Mouse (Mus musculus): Measurements from ENCODE around the gene Anapc2.

DNA sequence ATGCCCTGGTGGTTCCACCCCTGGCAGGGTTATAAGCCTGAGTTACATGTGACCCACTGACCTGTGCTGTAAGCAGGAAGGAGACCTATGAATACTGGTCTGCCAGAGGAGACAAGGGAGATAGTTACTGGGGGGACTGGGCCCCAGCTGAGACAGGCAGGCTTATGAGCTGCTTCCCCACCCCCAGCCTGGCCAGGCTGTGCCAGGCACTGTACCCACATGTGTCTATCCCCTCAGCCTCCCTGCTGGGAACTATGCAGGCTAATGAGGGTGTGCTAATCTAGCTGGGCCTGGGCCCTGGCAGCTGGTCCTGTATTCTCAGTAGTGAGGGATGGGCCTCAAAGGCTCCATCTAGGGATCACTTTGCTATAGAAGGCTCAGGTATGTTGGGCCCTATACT, 5.0 kb upstream of the Anapc2 start:
- TF ChIP-seq JUND (conservative IDR thresholded peaks at IDR 0.05; ENCODE audit: low read depth, low read length) (no peak), CTCF (conservative IDR thresholded peaks at IDR 0.05 in 1 of 2, IDR thresholded peaks at IDR 0.05 in 1 of 2; ENCODE audit: low read depth in 2 of 2, low read length in 2 of 2) (no peak; a peak in 1 of 4 replicates), POLR2A (IDR thresholded peaks at IDR 0.05; ENCODE audit: low read depth, low read length) (no peak), CHD2 (IDR thresholded peaks at IDR 0.05; ENCODE audit: low read length) (no peak), PAX5 (IDR thresholded peaks at IDR 0.05; ENCODE audit: low read length) (no peak), EP300 (IDR thresholded peaks at IDR 0.05; ENCODE audit: low read length) (no peak), E2F4 (IDR thresholded peaks at IDR 0.05; ENCODE audit: insufficient replicate concordance, low read depth, low read length) (no peak), USF2 (conservative IDR thresholded peaks at IDR 0.05; ENCODE audit: low read depth, low read length) (no peak), ZMIZ1 (IDR thresholded peaks at IDR 0.05; ENCODE audit: low read depth, low read length) (no peak), KAT2A (IDR thresholded peaks at IDR 0.05; ENCODE audit: insufficient replicate concordance, low read length) (no peak), SMC3 (IDR thresholded peaks at IDR 0.05; ENCODE audit: low read depth, low read length) (no peak), POLR2AphosphoS2 (IDR thresholded peaks at IDR 0.05; ENCODE audit: low read depth, low read length) (no peak), USF1 (IDR thresholded peaks at IDR 0.05; ENCODE audit: low read depth, low read length) (no peak)

Data from CH12.LX (cell line).